Mouse (Mus musculus) gastrocnemius, postnatal 10 days (tissue): Measurements from ENCODE around the gene Gm12695. TPM values are rescaled to one million over a fixed set of nuclear protein-coding genes. Genes with fewer than 3 reads are reported as not detected.
A peak's percentile ranks its signal among the peaks of the same experiment; 100 is the strongest.

Source experiments
- DNase-seq: peaks from one replicate; pipeline ENCODE4 v3.0.0; 2021; ENCODE audit warnings: mixed read lengths
- long read RNA-seq, 2 experiments: library from polyadenylated mRNA; stranded (forward); transcript quantifications; one replicate each; pipeline ENCODE4 v2.0.0; 2021
- total RNA-seq, 2 experiments: library from RNA; stranded (reverse); gene quantifications; 2 replicates each; pipeline ENCODE4 v1.2.3; 2021

Gene Gm12695
- total RNA-seq = not detected
- long read RNA-seq, experiment 1 = 0 reads
- long read RNA-seq, experiment 2 = 0 reads

DNA sequence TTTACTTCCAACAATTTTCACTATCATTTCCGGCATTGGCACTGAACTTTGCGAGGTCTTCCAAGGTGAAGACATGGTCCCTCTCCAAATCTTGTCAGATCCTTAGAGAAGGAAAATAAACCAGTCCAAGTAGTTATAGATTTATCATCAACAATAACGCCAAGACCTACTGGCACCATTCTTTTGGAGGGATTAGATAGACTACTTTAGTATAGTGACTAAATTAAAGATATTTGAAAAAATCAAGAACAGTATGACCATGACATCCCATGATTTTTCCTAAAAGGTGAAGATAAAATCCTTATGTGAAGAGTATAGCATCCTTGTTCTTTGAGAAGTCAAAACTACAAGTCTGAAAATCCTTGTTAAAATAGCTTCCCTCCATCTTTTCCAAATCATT is at the start of gene Gm12695:
Gm12695 (minus strand) TSS at position 101 of the 400 bp plus-strand sequence.
- DNase-seq = no peak

DNA sequence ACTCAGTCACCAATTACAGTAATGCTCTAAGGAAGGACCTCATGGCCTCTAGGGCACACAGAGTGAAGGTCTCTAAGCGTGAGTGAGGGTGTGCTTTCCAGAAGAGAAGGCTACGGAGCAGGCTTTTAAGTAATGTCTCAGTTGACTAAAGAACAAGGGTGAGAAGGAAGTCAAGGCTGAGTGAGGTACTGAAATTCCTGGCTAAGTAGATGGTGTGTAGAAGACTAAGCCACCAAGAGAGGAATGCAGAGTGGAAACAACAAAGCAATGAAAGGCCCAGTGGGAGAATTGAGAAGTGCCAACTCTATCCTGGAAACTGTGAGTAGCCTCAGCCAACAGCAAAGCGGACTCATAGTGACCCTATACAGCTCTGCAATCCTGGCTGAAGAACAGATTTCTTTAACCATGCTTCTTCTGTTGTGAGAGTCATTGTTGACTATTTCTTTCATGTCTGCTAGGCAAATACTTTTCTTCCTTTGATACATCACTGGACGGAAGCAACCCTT is 40.6 kb upstream of the Gm12695 start:
- DNase-seq = no peak

DNA sequence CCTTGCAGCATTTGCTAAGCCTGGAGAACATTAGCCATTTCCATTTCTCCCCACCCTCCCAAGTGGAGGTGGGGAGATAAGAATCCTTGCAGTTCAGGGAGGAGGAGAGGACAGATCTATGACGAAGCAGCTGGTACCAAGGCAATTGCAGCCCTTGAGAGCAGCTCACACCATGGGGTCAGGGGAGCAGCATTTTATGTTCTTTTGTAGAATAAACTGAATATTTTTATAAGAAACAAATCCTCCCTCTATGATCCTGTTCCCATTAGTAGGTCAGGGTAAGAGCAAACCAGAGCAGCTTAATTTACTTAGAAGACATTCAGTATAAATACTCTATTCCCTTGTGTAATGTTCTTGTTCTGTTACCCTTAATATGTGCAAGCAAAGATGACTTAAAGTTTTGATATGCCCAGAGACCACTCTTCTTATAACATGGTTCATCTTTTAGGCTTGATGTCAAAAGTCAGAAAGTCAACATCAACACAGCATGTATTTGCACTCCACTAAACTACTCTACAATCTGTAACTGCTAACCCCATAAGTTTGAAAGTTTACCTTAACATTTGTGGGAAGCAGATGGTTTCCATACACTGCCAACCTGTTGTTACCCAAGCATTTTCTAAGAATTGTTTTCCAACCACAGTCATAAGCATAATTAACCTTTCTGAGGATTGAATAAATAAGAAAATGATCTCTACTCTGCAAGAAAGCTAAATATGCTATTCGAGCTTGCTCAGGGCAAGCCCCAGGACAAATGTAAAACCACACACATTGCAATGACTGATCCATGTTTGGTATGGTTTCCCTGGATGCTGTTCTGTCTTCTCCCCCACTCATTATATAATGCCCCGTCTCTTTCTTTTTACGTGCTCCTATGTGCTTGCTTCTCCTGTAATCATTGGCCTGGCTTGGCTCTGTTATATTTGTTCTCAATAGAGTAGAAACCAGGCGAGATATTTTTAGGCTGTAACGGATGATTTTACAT is 22.1 kb upstream of the Gm12695 start:
- no peak for DNase-seq

DNA sequence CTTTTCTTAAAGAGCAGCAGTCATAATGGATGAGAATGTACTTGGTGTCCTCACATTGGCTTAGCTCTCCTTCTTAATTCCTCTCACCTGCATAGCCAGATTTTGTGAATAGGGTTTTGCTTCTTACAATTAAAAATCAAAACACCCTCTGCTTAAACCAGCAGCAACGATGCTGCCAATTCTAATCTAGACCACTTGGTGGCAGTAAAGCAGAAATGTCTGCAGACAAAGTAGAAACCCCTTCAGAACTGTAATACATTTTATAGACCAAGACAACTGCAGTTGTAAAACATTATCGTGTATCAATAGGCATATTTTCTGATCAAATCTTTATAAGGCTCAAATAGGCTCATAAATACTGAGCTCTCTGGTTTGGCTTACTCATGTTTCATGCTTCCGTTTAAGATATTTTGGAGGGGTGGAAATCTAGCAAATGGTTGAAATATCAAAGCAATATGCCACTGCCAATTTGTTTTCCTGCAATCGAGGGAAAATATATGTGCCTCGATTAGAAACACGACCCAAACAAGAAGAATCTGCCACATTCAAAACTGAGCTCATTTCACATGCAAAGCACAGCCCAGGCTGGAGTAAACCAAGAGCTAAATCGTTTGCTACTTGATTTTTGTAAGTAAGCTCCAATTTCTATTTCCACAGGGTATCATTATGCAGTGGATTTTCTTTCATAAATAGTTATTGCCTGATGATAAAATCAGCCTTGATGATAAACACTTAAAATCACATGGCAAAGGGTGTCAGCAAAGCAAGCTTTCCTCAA is 14.6 kb upstream of the Gm12695 start:
- peak; percentile 7 for DNase-seq

DNA sequence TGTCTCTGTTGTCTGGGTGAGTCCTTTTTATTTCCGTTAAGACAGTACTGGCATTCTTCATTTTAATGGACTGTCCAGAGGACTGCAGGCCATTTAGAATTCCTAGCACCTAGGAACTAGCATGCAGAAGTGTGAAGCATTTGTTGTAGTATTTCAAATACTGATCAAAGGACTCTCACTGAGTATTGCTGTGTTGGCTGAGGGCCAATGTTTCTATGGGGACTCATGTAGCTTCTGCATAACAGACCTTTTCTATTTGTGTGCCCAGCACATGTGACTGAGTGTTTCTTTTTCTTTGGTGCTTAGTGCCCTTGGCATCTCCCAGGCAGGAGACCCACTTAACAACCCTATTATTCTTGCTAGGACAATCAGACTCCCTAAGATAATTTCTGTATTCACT is 12.6 kb upstream of the Gm12695 start:
- DNase-seq = peak; percentile 18

DNA sequence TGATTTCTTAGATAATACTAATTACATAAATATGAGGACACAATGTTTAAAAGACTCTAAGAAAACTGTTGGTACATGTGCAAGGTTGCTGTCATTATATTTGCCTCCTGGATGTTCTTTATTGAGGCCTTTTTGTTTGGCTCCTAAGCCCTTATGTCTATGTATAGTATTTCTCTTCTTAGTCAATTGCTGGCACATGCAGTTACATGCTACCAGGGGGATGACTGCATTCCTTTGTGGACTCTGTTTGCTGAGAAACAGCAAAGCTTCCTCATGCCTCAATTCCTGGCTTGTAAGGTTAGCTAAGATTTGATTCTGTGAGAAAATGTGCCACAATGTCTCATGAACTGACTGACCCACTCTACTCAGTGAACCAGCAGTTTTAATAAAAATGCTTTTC is 6.3 kb upstream of the Gm12695 start:
- DNase-seq = no peak

DNA sequence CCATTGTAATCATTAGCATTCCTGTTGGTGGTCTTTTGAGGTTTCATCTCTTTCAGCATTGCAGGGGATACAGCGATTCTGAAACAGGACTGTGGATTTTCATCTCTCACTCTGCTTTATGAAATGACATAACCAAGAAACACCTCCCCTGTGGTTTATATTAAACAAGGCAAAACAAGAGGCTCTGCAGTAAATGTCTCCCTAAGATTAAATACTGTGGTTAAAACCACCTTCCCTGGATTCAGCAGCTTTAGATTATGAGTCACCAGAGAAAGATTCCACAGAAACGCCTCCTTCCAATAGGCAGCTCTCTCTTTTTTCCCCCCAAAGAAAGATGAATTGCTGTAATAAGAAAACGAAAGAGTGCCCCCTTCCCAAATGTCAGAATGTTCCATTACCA is 4.9 kb upstream of the Gm12695 start:
- DNase-seq = no peak

DNA sequence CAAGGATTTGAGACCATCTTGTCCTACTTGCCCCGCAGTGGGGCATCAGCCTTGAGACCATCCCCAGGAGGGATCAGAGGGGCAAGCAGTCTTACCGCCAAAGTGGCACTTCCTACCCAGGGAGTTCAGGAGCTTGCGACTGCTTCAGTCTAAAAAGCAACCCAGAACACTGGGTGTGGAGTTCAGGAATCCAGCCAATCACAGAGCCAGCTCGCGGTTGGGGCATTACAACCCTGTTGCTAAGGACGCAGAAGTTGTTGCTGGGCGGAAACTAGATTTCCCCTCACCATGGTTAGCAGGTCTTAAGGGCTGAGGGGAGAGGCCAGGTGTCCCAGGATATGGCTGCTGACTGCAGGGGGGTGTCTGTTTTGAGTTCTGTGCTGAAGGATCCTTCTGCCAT is 1.6 kb upstream of the Gm12695 start:
- DNase-seq = no peak

DNA sequence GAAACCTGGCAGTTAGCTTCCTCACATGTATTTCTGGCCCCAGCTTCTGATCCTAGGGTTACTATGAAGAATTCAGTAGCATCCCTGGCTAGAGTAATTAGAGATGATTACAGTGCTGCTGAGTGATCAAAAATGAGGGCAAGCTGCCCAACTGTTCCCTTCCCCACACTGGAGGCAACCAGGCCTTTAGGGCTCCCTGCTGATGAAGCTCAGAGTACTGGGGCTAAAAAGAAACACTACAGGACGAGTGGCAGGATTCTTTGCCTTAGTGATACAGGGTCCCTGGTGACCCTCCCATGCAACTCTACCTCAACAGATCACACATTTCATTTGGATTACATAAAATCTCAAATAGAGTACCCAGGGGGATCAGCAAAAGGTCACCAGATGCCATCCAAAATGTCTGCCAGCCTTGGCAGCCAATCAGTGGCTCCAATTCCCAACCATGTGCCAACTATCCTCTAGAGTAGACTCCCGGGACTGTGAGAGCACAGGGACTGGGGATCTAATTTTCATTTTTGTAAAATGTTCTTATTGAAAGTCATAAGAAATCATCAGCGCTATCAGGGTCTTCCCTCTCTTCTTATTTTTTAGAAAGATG is 11.9 kb downstream of the Gm12695 start:
- peak; percentile 59 for DNase-seq

DNA sequence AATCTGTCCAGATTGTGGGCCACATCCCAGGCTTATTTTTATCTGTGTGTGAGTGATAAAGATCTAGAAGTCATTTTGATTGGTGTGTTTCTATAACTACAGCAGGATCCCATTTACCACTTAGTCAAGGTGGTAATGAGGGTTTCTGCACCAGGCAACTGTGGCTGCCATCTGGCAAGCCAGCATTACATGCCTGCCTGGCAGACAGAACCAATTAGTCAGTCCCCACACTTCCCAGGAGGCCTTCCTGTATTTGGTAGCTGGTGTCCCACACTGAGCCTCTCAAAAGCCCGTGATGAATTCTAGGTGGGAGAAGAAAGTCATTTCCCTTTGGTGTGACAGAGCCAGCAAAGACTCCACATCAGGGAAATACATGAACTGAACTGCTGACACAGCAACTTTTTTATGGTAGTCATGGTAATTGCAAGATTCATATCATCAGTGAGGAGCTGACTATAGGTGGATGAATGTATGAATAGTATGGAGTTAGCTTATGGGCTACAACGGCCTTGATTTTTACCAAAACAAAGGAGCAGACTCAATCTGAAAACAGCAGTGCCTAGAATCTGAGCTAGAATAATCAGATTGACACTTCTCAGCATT is 18.5 kb downstream of the Gm12695 start:
- DNase-seq = peak; percentile 3

DNA sequence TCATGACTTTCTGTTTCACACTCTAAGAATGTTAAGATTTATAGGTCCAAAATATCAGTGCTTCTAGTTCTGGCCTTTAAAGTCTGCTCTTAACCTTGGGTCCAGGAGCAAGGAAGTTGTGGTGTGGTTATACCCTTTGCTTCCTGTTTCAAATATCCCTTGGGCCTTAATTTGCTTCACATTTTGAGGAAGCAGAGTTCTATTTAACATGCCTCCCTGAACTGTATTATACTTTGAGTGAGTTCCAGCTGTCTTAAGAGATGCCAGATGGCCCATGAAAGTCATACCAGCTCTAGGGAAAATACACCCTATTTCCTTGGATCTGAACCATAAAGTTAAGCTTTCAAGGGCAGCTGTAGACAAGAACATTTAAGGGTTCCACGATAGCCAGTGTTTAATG is 33.0 kb downstream of the Gm12695 start:
- DNase-seq = no peak

DNA sequence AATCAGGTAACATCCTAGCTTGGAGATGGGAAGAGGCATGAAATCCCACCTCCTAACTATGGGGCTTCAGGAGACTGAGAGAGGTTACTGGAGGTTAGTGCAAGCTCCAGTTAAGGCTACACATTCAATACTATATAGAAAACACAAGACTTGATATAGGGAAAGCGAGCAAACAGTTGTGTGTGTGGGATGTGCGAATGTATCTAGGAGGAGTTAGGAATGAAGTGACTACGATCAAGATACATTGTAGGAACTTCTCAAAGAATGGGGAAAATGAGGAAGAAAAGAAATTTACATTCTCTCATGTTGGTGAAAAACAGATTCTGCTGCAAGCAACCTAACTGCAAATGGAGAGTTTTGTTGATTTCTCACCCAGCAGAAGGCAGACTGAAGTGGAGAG is 44.5 kb downstream of the Gm12695 start:
- DNase-seq = no peak

DNA sequence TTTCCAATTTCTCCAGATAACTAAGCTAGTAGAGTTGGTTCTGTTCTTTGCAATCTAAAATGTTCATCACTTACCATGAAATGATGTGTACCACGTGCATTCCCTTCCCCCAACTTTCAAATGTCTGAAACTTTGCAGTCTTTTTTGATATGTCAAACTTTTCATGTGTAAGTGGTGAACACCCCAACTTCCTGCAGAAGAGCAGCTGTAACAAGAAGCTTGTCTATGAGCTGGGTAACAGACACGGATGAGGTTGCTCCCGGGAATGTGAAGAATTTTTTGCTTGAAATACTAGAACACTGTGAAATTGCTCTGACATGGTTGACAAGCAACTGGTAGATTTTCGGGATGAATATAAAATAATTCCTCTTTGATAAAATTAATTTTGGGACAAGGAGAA is 55.7 kb downstream of the Gm12695 start:
- no peak for DNase-seq

DNA sequence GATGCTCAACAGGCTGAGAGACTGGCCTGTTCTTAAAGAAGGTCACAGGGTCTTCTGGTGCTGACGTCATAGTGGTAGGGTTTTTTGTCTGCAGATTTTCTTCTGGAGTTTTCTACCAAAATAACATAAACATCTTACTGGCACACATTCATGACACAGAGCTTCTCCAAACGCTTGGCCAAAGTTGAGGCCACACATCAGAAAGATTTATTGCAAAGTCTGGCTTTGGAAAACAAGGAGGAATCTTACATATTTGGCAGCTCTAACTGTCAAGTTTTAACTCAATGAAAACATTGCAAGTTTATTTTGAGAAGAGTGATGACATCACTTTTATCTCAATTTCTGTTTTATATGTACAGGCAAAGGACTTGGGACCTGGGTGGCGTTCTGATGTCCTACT is 56.8 kb downstream of the Gm12695 start:
- DNase-seq = no peak

DNA sequence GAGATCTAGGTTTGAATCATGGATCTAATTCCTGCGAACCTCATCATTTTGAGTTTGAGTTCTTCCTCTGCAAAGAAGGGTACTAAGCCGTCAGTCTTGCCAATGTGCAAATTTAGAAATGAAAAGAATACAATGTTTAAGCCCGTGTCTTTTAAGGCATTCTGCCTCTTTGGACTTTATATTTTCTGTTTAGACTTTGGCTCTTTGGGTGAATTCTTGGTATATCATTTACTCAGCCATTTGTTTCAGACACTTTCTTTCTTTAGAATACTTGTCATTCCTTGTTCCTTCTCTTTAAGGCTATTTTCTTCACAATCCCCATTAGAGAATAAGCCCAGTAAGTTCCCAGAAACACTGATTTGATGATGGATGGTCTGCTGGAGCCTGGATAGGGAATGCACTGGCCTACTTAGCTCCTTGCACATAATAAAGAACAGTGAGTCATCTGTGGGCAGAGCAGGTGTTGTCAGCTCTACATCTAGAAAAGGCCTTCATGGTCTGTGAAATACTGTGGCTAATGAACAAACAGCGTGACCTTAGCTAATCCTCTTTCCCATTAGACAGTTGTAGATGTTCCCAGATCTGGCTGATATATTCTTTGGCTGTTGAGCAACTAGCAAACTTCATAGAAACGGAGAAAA is 59.5 kb downstream of the Gm12695 start:
- no peak for DNase-seq

DNA sequence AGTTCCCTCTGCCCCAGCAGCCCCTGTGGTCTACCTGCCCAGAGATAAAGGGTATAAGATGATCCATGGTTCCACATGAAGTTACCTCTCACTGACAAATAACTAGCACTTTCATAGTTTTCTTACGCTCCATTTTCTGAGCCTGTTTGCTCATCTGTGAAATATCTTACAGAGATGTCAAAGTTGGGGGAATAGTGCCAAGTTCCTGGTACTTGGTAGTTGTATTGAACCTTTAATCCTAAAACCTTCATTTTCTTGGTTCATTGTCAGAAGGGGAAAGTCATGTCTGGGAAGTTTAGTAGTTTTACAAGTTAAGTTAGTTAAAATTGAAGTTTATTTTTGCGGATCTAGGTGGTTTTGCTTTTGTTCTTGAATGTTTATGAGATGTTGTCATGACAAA is 62.7 kb downstream of the Gm12695 start:
- no peak for DNase-seq

DNA sequence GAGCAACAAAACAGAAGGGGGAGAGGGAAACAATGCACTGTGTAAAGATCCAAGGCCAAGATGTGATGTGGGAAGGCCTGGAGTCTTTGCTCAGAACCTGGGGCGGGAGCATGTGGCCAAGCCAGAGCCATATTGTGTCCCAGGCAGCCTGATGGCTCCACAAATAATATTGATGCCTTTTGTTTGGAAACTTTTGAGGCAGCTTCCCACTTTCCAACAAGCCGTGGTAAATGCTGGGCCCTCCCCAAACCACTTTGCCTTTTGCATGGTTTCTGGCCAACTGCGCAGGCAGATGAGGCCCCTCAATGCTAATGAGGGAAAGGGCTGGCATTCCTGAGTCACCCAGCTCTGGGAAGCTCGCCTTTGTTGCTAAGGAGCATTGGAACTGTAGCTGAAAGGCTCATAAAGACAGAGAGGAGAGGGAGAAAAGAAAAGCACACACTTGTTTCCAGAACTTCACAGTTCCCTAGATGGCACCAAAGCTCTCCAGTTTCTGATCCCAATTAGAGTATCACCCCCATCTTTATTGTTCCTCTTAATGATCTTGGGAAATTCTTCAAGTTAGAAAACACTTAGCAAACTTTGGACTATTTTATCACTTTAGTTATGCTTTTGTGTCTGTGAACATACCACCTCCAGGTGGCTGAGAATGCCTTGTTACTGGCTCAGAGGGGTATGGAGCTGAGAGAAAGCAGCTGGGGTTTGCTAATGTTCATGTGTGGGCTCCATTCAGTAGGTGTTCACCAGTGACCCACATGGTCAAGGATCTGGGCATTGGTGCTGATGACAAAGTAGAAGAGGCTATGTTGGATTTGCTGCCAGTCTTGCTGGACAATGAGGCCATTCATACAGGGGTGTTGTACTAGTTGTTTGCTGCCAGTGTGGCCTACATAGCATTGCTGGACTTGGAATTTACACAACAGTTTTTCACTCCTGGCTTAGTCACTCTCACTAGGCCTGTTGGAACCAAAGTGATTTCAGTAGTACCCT is 65.7 kb downstream of the Gm12695 start:
- peak; percentile 8 for DNase-seq

DNA sequence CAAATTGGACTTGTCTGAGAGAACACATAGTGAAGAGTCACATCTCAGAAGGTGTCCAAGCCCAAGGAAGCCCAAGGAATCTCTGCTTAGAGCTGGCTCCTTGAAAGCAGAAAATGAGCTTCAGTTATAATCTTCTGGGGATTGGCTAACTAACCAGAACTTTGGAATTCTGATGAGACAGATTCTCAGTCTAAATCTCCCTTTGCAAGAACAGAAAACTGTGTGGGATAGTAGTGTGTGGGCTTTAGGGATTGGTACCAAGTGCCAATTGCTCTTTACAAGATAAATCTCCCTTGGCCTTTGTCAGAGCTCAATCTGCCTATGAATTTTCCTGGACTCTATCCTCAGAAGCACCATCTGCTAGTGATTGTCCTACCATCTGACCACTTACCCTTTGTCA is 66.5 kb downstream of the Gm12695 start:
- no peak for DNase-seq

DNA sequence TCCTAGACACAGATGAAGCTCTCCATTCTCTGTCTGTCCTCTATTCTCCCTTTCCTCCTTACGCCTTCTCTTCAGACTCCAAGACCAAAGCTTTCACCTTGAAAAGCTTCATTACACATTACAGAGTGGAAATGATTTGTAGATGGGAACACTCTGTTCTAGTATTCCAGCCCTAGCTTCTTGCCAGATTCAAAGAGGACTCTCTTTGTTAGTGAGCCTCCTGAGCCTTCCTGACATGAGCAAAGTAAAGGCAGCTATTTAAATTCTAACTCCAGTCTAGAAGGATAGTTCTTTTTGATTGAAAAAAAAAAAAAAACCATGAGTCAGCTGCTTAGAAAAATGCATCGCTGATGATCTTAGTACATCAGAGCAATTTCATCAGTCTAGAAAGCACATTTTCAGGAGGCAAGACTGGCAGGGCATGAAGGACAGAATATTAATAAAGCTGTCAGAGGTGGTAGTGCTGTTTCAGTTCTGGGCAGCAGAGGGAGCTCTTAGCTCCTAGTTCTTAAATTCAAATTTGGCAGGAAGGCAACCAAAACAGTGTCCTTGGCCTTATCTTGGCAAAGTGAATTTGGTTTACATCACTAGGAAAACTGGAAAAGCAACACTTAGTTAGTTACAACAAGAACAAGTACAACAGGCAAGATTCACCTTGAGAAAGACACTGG is 79.6 kb downstream of the Gm12695 start:
- peak; percentile 50 for DNase-seq

DNA sequence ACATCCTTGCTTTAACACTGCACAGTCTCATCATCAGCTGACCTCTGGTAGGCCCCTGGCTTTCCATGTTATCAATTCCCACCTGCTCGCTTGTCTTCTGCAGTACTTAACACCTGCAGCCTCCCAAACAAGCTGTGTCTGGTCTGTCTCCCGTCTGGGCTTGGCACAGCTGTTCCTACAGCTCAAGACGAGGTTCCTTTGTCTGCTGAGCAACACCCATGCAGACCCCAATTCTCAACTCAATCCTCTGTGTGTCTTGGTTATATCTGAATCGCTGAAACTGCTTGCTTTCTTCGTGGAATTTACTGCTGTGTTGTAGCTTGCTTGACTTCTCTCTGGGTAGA is 86.8 kb downstream of the Gm12695 start:
- DNase-seq = no peak
